Mouse (Mus musculus) E14TG2a.4 (cell line): ENCODE results near the gene Pla2g3.

Experiments
- CTCF ChIP-seq: conservative IDR thresholded peaks from 2 replicates; pipeline ENCODE4 v1.5.1; 2014; ENCODE audit warnings: low read length
- NANOG ChIP-seq: IDR thresholded peaks from 2 replicates; pipeline ENCODE4 v1.6.1; 2014; ENCODE audit warnings: borderline replicate concordance, low read length, mixed read lengths
- POU5F1 ChIP-seq: IDR thresholded peaks from 2 replicates; pipeline ENCODE4 v1.6.1; 2014; ENCODE audit warnings: low read length, borderline replicate concordance

DNA sequence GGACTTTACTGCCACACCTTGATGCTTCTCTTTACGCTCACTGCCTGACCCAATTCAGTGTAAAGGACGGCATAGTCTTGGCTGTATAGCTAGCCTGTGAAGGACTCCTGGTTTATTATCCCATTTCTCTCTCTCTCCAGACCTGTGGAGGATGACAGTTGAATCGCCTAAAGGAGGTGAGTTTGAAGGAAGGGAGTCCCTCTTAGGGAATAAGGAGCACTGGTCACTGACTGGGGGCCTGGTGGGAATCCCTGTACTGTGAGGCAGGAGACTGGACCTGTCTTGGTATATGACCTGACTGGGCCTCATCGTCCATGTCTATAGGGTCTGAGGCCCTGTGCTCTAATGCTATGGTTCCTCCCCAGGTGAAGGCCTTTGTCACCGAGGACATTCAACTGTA, 28.0 kb downstream of the Pla2g3 start:
- TF ChIP-seq CTCF (no peak), POU5F1 (no peak), NANOG (no peak)
